Mouse (Mus musculus): ENCODE measurements at regions not wholly inside any gene's neighbourhood (a gene's known extent, or its start where the extent isn't known, plus 50 kb on each side); places are given as distances from the start of the nearest gene placed in this dataset.

DNA sequence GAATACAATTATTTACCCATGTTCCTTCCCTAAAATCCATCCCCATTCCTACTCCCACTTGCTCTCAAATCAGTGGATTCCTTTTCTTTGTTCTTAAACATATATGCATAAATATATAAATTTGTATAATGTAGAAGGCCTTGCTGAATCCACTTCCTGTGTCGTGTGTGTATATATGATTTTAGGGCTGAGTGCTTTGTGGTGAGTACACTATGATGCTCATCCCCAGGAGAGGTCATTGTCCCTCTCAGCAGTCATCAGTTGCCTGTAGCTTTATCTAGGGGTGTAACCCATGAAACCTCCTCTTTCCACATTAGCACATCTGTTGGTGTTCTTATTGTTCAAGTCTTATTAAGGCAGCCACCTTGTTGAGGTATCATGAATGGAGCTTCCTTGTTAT, 143.6 kb upstream of the Itga4 start:
- no peak for TF ChIP-seq POLR2A (IDR thresholded peaks at IDR 0.05; ENCODE audit: control insufficient read depth, extremely low read depth, insufficient read depth, low read length, poor library complexity)
- no peak for TF ChIP-seq CTCF (IDR thresholded peaks at IDR 0.05; ENCODE audit: borderline replicate concordance, control insufficient read depth, extremely low read depth, insufficient read depth, low read length, poor library complexity)
